Mouse (Mus musculus) adrenal gland, postnatal 4 days (tissue): ENCODE results near the gene Lyzl4. TPM values are rescaled to one million over a fixed set of nuclear protein-coding genes. Genes with fewer than 3 reads are reported as not detected.
"Not testable (repeated sequence)": the region's sequence is repeated elsewhere in the genome, so short reads cannot be mapped to it uniquely, and the experiment has no call there.

Source experiments
- DNase-seq, 2 experiments: peaks; one replicate each; pipeline ENCODE4 v3.0.0; 2021 to 2022; ENCODE audit warnings: low spot score in 2 of 2, mixed read lengths in 2 of 2
- total RNA-seq, 2 experiments: library from RNA; stranded (reverse); gene quantifications; 2 replicates each; pipeline ENCODE4 v1.2.3; 2021

Gene Lyzl4
- total RNA-seq, 2 experiments from 2014 or later = 0.31 TPM; not detected in 1

DNA sequence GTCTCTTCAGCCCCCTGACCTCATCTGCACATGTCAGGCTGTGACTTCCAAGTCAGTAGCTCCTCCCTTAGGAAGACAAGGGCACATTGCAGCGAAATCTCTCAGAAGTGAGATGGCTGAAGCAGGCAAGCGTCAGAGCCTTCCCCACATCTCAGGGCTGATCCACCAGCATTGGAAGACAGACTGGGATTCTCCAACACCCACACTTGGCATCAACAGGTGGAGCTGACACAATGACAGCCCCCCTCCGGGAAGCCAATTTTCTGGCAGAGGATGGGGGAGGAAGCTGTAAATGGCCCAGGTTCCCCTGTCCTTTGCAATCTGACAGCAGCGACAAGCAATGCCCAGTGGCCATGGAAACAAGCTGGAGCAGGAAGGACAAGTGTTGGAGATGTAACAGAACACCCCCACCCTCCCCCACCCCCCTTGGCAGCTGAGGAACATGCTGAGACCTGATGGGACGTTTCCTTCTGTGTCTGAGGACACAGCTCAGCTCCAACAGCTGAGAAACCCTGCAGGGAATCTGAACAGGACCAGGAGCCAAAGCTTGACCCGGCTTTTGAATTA is 41.0 kb downstream of the Lyzl4 start:
- no peak for DNase-seq

DNA sequence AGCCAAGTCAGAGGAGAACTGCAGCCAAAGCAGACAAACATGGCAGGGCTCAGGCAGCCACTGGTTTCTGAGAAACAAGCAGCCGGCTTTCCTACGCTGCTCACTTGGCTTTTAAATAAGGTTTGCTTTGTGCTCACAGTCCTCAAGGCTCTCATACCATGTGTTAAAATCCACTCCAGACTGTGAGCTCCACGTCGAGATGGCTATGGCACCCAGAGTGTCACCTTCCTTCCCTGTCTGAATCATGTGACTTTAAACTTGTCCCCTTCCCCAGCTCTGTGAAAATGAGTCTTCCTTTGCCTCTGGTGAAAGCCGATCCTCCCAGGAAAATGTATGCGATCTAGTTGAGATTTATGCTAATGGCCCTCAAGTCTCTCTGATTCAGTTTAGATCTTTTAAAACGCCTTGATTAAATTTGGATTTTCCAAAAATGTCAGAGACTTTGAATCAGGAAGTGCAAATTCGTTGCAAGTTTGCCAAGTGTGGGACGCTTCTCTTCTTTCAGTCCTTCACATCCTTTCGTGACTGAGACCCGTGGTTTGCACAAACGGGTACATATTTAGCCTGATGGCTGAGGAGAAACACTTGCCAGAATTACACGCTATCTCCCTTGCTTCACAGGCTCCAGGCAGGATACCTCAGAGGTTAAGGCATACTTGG is 41.6 kb downstream of the Lyzl4 start:
- DNase-seq = no peak

DNA sequence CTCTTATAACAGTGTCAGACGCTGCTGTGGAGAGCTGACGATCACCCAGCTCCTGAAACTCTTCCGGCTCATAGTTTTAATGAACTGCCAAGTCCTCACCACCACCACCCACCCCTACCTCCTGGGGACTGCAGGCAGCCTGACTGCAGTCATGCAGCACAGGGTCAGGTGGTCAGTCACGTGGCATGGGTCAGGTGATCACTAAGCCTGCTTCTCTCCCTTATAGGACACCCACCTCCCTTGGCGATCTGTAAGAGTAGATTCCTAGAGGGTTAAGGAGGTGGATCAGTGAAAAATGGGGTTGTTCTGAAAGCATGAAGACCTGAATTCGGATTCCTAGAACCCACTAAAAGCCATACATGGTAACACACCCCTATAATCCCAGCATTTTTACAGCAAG is 42.3 kb downstream of the Lyzl4 start:
- DNase-seq = no peak

DNA sequence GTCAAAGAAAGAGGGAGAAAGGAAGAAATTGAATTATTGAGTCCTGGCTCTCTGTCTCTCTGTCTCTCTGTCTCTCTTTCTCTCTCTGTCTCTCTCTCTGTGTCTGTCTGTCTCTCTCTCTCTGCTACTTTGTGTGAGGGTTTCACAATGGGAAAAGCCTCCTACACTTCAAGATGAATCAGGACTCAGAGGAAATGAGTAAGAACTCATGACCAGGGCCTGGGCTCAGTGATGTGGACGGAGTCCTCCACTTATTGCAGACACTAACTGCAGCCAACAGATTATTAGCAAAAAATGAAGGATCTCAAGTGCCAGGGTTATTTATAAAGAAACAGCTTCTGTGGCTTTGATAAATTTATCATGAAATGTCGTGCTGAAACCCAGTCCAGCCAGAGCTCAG is 43.8 kb downstream of the Lyzl4 start:
- no peak for DNase-seq

- no peak for DNase-seq
Observed at GRCm38 (mm10) chr9:121594771-121595170, 47.1 kb downstream of the Lyzl4 start.

- DNase-seq = not testable (repeated sequence)
Observed at GRCm38 (mm10) chr9:121593768-121594167, 48.1 kb downstream of the Lyzl4 start.

- no peak for DNase-seq
Observed at GRCm38 (mm10) chr9:121592948-121593550, 48.8 kb downstream of the Lyzl4 start.

- DNase-seq = no peak
Observed at GRCm38 (mm10) chr9:121589533-121589932, 52.4 kb downstream of the Lyzl4 start.

DNA sequence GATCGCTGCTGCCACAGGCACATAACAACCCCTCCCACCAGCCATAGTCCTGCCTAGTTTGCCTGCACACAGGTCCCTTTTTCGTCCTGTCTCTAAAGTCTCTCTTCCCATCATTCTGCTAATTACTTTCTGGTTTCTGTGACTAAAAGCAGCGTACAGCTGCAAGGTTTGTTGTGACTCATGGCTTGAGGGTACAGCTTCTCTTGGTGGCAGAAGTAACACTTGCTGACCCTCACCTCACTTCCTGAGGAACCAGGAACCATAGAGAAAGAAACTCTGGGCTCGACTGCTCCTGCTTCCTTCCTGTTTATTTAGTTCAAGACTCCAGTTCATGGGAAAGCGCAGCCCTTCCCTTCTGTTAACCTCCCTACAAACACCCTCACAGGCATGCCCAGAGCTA is 67.5 kb downstream of the Lyzl4 start:
- DNase-seq = no peak

GRCm38 (mm10) chr9:121568451-121568850 is 73.4 kb downstream of the Lyzl4 start:
- no peak for DNase-seq

DNA sequence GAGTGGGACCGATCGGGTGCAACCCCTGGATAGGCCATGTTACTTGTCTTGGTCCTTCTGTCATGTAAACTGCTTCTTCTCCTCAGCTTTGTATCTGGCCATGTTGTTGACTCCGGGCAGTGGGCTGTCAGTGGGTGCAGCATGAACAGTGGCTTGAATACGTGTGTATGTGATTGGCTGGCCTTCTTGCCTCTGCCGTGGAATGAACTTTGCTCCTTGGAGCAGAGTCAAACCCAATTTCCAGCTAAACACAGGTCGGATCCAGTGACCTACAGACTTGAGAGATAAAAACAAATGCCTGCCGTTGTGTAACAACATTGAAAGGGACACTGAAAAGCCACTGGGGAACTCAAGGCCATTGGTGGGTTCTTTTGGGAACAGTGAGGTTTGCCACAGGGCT is 75.5 kb downstream of the Lyzl4 start:
- no peak for DNase-seq

DNA sequence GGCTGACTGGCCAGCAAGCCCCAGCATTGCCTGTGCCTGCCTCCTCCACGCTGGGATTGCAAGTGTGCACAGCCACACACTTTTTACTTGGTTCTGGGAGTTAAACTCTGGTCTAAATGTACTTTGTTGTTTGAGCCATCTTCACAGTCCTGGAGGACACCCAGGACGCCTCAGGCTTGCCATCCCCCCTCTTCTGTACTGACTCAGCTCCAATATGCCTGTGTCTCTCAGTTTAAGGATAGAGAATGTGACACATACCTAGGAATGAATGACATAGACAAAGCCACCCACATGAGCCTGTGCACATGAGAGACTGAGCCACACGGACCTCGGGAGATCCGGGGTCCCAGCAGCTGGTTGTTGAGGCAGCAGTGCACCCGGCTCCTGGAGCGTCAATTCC is 78.6 kb downstream of the Lyzl4 start:
- DNase-seq = no peak

DNA sequence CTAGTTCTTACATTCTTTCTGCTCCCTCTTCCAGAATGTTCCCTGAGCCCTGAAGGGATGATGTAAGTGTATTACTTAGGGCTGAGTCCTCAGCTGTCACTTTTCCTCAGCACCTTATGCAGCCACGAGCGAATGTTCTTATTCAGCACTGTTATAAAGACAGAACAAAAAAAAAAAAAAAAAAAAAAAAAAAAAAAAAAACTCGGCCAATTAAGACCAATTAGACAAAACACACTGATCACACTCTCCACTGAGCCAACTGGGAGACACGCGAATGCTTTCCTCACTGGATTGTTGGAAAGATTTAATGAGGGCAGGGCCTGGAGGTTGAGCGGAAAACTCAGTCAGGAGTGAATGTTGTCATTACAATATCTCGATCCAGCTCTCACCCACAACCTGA is 81.4 kb downstream of the Lyzl4 start:
- DNase-seq = no peak

DNA sequence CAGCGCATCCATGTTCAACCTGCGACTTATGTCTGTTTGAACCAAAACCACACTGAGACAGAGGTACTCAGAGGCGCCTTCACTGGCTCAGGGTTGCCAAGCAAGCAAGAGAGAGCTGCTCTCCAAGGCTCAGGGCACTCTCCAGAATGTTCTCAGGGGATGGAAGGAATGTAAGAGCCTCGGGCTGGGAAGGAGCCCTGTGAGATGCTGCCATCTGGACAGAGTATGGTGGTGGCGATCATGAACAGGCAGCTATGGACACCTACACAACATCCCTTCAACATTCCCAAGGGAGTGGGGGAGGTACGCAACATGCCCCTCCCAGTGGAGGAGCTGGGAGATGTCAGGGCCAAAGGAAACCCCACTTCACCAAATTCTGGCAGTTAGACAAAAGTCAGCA is 83.7 kb downstream of the Lyzl4 start:
- no peak for DNase-seq

DNA sequence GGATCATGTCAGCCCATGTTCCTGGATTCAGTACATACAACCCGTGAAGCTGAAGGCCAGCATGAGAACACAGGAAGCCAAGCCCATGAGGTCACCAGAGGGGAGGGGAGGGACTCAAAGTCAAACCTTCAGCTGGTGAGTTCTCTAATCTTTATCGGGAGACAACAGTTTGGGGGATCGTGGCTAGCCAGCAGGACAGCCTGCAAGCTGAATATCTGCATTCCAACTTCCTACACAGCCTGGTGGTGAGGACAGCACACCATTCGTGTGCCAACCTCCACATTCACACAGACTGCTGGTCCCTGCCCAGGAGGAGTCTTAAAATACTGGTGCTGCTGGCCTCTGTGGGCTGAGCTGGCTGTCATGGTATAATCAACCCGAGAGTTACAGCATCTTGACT is 85.0 kb downstream of the Lyzl4 start:
- DNase-seq = no peak

DNA sequence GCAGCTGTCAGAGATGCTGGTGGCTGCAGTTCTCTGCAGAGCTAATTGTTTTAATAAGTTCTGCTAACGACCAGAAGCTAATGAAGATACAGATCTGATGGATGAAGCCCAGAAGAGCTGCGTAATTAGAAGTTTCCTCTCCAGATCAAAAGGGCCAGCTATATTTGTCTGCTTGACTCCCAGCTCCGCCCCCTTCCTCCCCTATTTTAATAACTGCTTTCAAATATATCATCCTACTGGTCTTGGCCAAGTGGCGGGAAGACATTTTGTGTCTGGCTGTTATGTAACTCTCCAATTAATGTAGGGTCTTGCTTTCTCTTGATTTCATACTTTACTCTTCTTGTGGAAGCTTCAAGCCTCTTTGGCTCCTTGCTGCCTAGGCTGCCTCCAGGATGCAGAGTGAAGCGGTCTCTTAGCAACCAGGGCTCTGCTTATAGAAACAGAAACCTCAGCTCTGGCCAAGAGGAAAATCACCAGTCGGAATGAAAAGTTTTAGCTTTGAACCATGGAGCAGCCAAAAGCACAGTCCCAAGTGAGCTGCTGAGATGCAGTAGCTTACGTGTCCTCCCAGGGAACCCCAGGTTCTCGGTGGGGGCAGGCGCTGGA is 86.4 kb downstream of the Lyzl4 start:
- DNase-seq = no peak

DNA sequence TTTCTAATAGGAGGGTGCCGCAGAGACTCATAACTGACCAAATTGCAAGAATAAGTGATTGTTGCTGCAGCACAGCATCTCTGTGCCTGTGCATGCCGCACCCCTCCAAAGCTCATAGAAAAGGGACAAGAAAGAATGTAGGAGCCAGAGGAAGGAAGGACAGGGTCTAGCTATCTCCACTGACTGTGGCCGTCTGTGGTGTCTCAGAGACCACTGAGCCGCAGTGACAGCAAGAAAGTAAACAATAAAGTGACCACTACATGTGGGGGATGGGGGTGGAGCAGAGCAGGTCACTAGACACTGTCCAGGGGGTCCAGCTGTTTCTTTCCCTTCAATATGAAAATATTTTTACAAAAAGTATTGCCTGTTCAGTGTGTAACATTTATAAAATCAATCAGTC is 88.3 kb downstream of the Lyzl4 start:
- no peak for DNase-seq

DNA sequence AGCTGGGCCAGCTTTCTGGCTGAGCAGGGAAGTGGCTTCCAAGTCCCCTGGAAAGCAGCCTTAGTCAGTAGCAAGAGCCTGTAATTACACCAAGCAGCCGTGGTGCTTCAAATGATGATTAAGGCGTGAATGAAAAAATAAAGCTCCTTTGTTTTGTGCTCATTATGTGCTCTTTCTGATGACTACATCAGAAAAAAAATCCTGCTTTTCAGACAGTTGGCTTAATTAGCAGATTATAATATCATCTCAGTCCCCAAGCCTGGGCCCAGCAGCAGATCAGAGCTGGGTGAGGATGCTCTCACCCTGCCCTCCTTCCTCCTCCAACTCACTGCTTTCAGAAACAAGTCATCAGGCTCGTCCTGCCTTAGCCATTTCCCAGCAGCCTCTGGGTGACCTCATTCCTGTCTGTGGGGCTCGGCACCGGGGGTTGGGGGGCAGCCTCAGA is 91.5 kb downstream of the Lyzl4 start:
- DNase-seq = no peak

GRCm38 (mm10) chr9:121549444-121549843 is 92.5 kb downstream of the Lyzl4 start:
- no peak for DNase-seq

GRCm38 (mm10) chr9:121549010-121549409 is 92.9 kb downstream of the Lyzl4 start:
- DNase-seq = no peak

DNA sequence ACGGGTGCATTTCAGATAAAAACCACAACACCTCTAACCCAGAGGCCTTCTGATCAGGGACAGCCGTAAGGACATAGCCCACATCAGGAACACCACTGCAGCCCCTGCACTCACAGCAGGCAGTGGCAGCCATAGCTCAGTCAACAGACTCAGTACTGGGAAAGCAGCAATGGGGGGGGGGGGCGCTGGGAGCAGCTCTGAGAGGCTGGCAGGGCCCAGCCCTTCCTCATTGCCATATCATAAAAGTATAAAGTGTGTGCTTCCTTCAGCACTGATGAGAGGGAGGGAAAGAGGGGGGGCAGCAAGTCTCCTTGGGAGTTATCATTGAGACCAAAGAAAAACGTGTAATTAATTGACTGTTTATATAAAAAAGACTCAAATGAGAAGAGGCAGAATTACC is 94.5 kb downstream of the Lyzl4 start:
- no peak for DNase-seq

GRCm38 (mm10) chr9:121541530-121541929 is 100.4 kb downstream of the Lyzl4 start:
- no peak for DNase-seq
